Mouse (Mus musculus): ENCODE measurements at regions not wholly inside any gene's neighbourhood (a gene's known extent, or its start where the extent isn't known, plus 50 kb on each side); places are given as distances from the start of the nearest gene placed in this dataset.
"Not testable (repeated sequence)": the region's sequence is repeated elsewhere in the genome, so short reads cannot be mapped to it uniquely, and the experiment has no call there.

DNA sequence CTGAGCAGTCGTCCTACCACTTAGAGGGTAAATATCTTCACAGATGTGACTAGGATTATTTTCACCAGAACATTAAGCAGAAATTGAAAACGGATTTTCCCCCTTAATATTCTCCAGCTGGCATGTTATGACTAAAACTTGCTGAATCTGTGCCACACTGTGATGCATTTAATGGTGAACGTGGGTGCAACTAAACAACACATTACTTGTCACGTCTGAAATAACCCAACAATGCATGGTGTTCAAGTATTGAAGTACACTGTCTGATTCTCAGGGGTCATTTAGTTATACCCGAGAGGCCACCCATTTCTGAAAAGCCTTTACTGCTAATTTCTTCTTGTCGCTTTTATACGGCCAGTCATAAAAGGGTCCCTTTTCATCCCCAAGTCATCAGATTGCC lies 226.5 kb downstream of the Ppp1r3a start:
- Histone ChIP-seq H3K27me3 (no peaks in the 10 kb centered on the region), H3K4me3 (no peak overlapping the region), H3K4me2 (no peak overlapping the region), H3K9me3 (no peaks in the 10 kb centered on the region), H3K27ac (no peak overlapping the region), H3K9ac (no peak overlapping the region), H3K36me3 (no peaks in the 10 kb centered on the region), H3K4me1 (no peaks in the 10 kb centered on the region)
- 38% methylated on average over 7 of the region's 7 CpGs for WGBS
- no peak for ATAC-seq (ENCODE audit: insufficient number of reproducible peaks, low FRiP score, low TSS enrichment, low read depth)

DNA sequence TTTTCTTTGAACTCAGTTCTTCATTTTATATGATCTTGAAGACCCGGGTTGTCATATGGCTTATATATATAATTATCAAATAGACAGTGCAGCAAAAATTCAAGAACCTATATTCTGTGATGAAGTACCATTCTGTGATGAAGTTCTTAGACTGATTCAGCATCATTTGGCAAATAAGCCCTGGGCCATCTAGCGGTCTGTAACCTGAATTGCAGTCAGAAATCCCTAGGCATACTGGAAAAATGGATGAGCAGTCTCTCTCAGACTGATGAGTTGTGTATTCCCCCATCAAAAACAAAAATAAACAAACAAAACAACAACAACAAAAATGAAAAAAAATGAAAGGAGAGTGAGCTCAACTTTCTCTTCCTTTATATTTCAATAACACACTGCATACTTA lies 232.3 kb downstream of the Ppp1r3a start:
- WGBS = 16% methylated on average over 2 of the region's 2 CpGs
- no peak overlapping the region for H3K9ac ChIP-seq
- H3K4me1 ChIP-seq = no peaks in the 10 kb centered on the region
- H3K9me3 ChIP-seq = no peaks in the 10 kb centered on the region
- no peak overlapping the region for H3K4me2 ChIP-seq
- H3K4me3 ChIP-seq = no peak overlapping the region
- H3K27ac ChIP-seq = no peak overlapping the region
- ATAC-seq (ENCODE audit: insufficient number of reproducible peaks, low FRiP score, low TSS enrichment, low read depth) = no peak
- H3K27me3 ChIP-seq = no peaks in the 10 kb centered on the region
- no peaks in the 10 kb centered on the region for H3K36me3 ChIP-seq

DNA sequence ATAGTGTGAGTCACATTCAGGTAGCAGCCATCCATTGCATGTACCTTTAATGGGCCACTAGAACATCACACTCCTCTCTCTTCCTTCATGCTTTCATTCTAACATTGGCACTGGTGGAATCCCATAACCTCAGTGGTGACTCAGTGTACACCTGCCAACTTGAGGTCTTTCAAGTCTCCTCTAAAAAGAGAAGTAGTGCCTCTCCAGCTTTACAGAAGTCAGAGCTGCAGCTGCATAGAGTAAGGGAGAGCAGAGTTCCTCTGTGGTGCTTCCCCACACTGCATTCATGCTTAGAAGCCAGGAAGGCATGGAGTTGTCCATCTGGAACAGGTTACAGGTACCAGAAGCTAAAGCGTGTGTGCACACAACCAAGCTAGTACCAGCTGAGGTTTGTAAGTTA lies 233.8 kb downstream of the Ppp1r3a start:
- Histone ChIP-seq H3K9ac (no peak overlapping the region), H3K4me2 (no peak overlapping the region), H3K4me3 (no peak overlapping the region), H3K36me3 (no peaks in the 10 kb centered on the region), H3K9me3 (no peaks in the 10 kb centered on the region), H3K27me3 (no peaks in the 10 kb centered on the region), H3K27ac (no peak overlapping the region), H3K4me1 (no peaks in the 10 kb centered on the region)
- ATAC-seq (ENCODE audit: insufficient number of reproducible peaks, low FRiP score, low TSS enrichment, low read depth) = no peak
- WGBS = 67% methylated on average over 1 of the region's 1 CpGs

DNA sequence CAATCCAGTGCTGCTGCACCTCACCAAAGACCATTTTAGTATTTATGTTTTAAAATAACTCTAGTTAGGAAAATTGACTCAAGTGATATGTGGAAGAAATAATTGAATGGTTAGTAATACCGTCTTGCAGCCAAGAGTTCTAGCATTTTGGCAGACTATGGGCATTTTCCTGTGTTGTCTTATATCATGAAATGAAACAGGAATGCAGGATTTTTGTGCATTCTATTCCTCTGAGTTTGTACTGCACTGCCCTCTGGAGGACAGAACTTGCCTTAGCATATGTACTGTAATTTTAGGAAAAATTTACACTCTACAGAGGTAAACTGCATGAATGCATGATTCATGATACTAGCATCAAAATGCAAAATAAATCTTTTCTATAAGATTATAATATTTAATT lies 250.9 kb downstream of the Ppp1r3a start:
- H3K27me3 ChIP-seq = no peaks in the 10 kb centered on the region
- no peaks in the 10 kb centered on the region for H3K9me3 ChIP-seq
- no peak overlapping the region for H3K4me3 ChIP-seq
- H3K4me1 ChIP-seq = no peaks in the 10 kb centered on the region
- H3K27ac ChIP-seq = no peak overlapping the region
- no peak overlapping the region for H3K4me2 ChIP-seq
- no peak overlapping the region for H3K9ac ChIP-seq
- H3K36me3 ChIP-seq = no peaks in the 10 kb centered on the region
- WGBS = 15% methylated on average over 1 of the region's 1 CpGs
- no peak for ATAC-seq (ENCODE audit: insufficient number of reproducible peaks, low FRiP score, low TSS enrichment, low read depth)

DNA sequence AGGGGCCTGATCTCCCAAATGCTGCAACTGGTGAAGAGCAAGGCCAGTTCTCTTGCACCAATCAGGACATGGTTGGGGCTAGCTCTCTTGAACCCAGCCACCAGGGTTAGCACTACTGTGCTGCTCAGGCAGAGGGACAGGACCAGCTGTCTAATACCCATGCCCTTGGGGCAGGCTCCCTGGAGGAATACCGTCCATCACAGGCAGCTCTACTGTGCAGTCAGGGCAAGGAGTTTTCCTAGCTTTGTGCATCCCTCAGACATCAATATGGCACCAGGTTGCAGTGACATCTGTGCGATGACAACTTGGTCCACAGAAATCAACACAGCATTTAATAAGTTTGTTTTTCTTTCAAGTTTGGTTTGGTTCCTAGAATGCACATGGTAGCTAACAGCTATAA lies 254.4 kb downstream of the Ppp1r3a start:
- Histone ChIP-seq H3K9ac (no peak overlapping the region), H3K4me3 (no peak overlapping the region), H3K4me2 (no peak overlapping the region), H3K27me3 (no peaks in the 10 kb centered on the region), H3K36me3 (no peaks in the 10 kb centered on the region), H3K4me1 (no peaks in the 10 kb centered on the region), H3K27ac (no peak overlapping the region), H3K9me3 (no peaks in the 10 kb centered on the region)
- ATAC-seq (ENCODE audit: insufficient number of reproducible peaks, low FRiP score, low TSS enrichment, low read depth) = no peak
- 84% methylated on average over 2 of the region's 2 CpGs for WGBS

DNA sequence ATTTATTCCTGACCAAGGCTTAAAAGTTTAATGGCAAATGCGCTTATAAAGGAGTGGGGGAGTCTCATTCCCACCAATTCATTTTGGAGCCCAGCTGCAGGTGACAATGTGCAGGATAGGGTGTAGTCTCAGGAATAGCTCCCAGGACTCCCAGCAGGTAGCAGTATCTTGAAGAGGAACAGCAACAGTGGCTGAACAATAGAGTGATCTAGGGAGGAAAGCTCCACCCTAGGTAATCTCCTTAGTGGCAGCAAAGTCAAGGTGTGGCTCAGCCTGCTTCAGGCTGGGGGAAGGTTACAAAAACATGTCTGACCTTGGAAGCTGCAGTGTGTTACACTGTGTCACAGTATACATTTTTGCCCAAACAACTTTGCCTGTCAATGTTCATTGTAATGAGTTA lies 255.2 kb downstream of the Ppp1r3a start:
- not testable (repeated sequence) for H3K27me3 ChIP-seq; H3K4me3 ChIP-seq; H3K4me1 ChIP-seq; H3K4me2 ChIP-seq; H3K9ac ChIP-seq; ATAC-seq (ENCODE audit: insufficient number of reproducible peaks, low FRiP score, low TSS enrichment, low read depth); H3K36me3 ChIP-seq; H3K9me3 ChIP-seq; H3K27ac ChIP-seq
- 63% methylated on average over 1 of the region's 1 CpGs for WGBS

DNA sequence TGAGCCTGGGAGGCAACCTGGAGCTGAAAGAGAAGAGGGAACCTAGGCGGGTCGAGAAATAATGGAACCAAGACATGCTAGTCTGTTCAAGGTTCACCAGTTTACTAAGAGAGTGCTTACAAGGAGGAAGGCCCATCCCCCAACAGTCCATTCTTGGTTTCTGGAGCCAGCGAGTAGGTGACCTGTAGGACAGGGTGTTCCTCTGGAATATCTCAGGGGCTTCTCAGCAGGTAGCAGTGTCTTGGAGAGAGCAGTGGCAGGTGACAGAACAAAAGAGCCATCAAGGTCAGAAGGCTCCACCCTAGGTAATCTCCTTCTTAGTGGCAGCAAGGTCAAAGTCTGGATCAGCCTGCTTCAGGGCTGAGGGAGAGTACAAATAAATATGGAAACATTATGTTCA lies 268.4 kb downstream of the Ppp1r3a start:
- ATAC-seq (ENCODE audit: insufficient number of reproducible peaks, low FRiP score, low TSS enrichment, low read depth); H3K4me3 ChIP-seq; H3K9me3 ChIP-seq; H3K4me1 ChIP-seq; H3K27me3 ChIP-seq; H3K9ac ChIP-seq; H3K27ac ChIP-seq; H3K36me3 ChIP-seq; H3K4me2 ChIP-seq: not testable (repeated sequence)
- 78% methylated on average over 3 of the region's 3 CpGs for WGBS

DNA sequence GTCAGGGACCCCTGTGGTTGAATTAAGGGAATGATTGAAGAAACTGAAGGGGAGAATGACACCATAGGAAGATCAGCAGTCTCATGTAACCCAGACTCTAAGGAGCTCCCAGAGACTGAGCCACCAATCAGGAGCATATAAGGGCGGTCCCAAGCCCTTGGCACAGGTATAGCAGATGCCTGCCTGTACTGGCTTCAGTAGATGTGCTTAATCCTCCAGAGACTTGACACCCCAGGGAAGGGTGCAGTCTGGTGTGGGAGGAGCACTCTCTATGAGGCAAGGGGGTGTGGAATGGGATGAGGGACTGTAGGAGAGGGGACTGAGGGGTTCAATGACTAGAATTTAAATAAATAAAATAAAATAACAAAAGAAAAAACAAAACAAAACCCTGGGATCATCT lies 298.7 kb downstream of the Ppp1r3a start:
- Histone ChIP-seq H3K4me2 (no peak overlapping the region), H3K9me3 (no peaks in the 10 kb centered on the region), H3K27ac (no peak overlapping the region), H3K4me1 (no peaks in the 10 kb centered on the region), H3K36me3 (no peaks in the 10 kb centered on the region), H3K9ac (no peak overlapping the region), H3K27me3 (no peaks in the 10 kb centered on the region), H3K4me3 (no peak overlapping the region)
- 74% methylated on average over 1 of the region's 1 CpGs for whole genome bisulfite sequencing
- ATAC-seq (ENCODE audit: insufficient number of reproducible peaks, low FRiP score, low TSS enrichment, low read depth) = peak; percentile 55; the same call in 1 of the 2 replicates

DNA sequence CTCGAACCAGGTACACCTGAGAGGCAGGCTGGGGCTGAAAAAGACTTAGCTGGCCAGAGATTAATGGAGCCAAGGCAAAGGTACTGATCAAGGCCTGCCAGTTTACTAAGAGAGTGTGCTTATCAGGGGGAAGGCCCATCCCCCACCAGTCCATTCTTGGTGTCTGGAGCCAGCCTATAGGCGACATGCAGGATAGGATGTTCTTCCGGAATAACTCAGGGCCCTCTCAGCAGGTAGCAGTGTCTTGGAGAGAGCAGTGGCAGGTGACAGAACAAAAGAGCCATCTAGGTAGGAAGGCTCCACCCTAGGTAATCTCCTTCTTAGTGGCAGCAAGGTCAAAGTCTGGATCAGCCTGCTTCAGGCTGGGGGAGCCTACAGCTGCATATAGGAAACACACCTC lies 301.8 kb downstream of the Ppp1r3a start:
- not testable (repeated sequence) for H3K4me1 ChIP-seq; H3K27ac ChIP-seq; H3K9ac ChIP-seq; H3K36me3 ChIP-seq; H3K27me3 ChIP-seq; H3K4me3 ChIP-seq; H3K4me2 ChIP-seq; H3K9me3 ChIP-seq; ATAC-seq (ENCODE audit: insufficient number of reproducible peaks, low FRiP score, low TSS enrichment, low read depth)
- 75% methylated on average over 3 of the region's 3 CpGs for WGBS

DNA sequence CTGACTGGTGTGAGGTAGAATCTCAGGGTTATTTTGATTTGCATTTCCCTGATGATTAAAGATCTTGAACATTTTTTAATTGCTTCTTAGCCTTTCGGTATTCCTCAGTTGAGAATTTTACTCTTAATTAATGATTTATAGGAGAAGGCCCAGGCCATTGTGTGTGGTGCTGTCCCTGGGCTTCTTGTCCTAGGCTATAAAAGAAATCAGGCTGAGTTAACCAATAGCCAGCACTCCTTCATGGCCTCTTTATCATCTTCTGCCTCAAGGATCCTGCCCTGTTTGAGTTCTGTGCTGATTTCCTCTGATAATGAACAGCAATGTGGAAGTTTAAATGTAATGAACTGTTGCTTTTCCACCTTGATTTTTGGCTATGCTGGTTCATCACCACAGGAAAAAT lies 323.3 kb downstream of the Ppp1r3a start:
- no peak for ATAC-seq (ENCODE audit: insufficient number of reproducible peaks, low FRiP score, low TSS enrichment, low read depth)

DNA sequence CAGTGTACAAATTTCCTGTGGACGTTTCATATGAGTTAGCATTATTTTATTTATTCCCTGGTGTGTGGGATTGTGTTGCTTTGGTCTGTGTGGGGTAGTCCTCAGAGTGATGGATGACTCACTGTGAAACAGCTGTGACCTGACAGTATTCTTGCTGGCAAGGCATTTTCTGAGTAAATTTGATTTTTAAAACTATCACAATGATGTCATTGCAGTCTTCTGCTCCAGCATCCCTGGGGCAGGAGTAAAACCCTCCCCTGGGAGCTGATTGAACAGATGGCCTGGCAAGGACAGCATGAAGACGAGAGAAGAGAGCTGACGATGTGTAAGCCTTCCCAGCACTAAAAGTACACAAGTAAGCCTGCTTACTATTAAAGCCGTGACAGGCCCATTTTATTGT lies 345.3 kb downstream of the Ppp1r3a start:
- no peaks in the 10 kb centered on the region for H3K36me3 ChIP-seq
- peak; percentile 71; the same call in 1 of the 2 replicates for ATAC-seq (ENCODE audit: insufficient number of reproducible peaks, low FRiP score, low TSS enrichment, low read depth)
- WGBS = 30% methylated on average over 4 of the region's 4 CpGs

More for the DNA sequence above, 323.3 kb downstream of the Ppp1r3a start:
- Histone ChIP-seq H3K9ac (no peak overlapping the region), H3K4me3 (no peak overlapping the region), H3K36me3 (no peaks in the 10 kb centered on the region), H3K27ac (no peak overlapping the region), H3K27me3 (no peaks in the 10 kb centered on the region), H3K4me2 (no peak overlapping the region), H3K9me3 (no peaks in the 10 kb centered on the region), H3K4me1 (no peaks in the 10 kb centered on the region)
- 84% methylated on average over 1 of the region's 1 CpGs for WGBS

DNA sequence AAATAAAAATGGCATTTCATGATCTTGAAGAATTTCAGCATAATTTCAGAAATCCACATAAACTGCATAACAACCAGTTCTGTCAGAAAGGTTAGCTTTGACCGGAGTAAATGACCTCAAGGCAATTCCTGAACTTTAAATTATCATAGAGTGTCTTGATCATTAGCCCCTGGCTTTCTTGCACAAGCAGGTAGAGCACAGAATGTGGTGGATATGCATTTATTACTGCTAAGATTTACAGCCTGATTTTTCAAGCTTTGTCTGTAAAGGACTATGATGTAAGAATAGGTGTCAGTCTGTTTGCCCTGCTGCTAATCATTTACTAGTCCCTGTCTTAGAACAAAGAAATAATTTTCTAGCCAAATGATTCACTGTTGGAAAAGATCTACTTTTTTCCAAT lies 347.3 kb downstream of the Ppp1r3a start:
- no peak overlapping the region for H3K4me2 ChIP-seq
- no peaks in the 10 kb centered on the region for H3K27me3 ChIP-seq
- no peaks in the 10 kb centered on the region for H3K36me3 ChIP-seq
- no peak for ATAC-seq (ENCODE audit: insufficient number of reproducible peaks, low FRiP score, low TSS enrichment, low read depth)
- H3K27ac ChIP-seq = no peak overlapping the region
- no peak overlapping the region for H3K9ac ChIP-seq
- WGBS = 63% methylated on average over 1 of the region's 1 CpGs
- H3K4me3 ChIP-seq = no peak overlapping the region
- H3K9me3 ChIP-seq = no peaks in the 10 kb centered on the region
- no peaks in the 10 kb centered on the region for H3K4me1 ChIP-seq

More for the DNA sequence above, 345.3 kb downstream of the Ppp1r3a start:
- Histone ChIP-seq H3K9me3 (no peaks in the 10 kb centered on the region), H3K9ac (no peak overlapping the region), H3K4me1 (no peaks in the 10 kb centered on the region), H3K4me3 (no peak overlapping the region), H3K4me2 (no peak overlapping the region), H3K27ac (no peak overlapping the region), H3K27me3 (no peaks in the 10 kb centered on the region)

DNA sequence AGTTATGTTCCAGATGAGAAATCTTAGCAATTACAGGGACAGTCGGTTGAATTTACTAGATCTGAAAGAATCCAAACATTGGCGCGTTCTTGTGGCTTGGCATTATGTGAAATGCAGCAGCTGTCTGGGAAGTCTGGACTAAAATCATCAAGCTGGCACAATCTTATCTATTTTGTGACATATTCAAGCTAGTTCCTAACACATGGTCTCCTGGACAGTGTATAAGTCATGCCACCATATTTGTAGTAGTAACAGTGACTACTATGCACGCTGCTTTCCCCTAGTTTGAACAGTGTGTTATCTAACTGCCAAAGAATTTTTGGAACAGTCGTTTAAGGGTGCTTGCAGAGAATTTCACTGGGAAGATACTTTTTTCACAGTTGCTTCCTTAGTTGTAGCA lies 396.8 kb downstream of the Ppp1r3a start:
- Histone ChIP-seq H3K4me1 (no peaks in the 10 kb centered on the region), H3K9ac (no peak overlapping the region), H3K36me3 (no peaks in the 10 kb centered on the region), H3K9me3 (no peaks in the 10 kb centered on the region), H3K4me2 (no peak overlapping the region), H3K4me3 (no peak overlapping the region), H3K27ac (no peak overlapping the region), H3K27me3 (no peaks in the 10 kb centered on the region)
- ATAC-seq (ENCODE audit: insufficient number of reproducible peaks, low FRiP score, low TSS enrichment, low read depth) = no peak
- 79% methylated on average over 5 of the region's 5 CpGs for WGBS

Measured in limb, embryonic 15.5 days (tissue).